ENCODE assay signal across 25 mouse cellular contexts in the genomic region with DNA sequence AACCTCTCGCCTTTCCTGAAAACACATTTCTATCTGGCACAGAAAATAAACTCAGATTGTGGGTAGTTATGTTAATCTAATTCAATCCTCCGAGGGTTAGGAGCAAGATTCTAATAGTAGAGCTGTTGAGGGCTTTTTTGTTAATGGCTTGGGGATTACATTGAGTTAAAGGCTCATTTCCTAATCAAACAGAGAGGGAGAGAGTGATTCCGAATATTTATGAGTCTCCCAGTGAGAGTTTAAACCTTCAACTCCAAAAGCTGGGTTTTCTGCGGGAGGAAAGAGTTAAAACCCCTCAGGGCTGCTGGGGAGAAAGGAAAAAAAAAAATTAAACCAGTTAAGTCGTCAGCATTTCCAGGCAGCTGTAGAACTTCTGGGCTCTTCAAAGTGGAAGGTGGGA. TPM values are rescaled to one million over a fixed set of nuclear protein-coding genes. Genes with fewer than 3 reads are reported as not detected.
A peak's percentile ranks its signal among the peaks of the same experiment; 100 is the strongest.
DNase-seq lines count a peak whose midpoint lies in the region; ATAC-seq and TF ChIP-seq lines count a peak whose summit lies in the region.
"Had no signal": no experiment of that assay in that cellular context is flagged by ENCODE, and none has a peak within 500 bp of the region (broad histone marks: within the 10 kb centered on the region; RNA-seq: fewer than 3 reads in every experiment).

No protein-coding gene starts in this region.

- DNase-seq in forebrain, embryonic 14.5 days (ENCODE audit: low spot score) = peak; percentile 52
- no peak for DNase-seq in forebrain, embryonic 11.5 days (ENCODE audit: low spot score)
- no peak for DNase-seq in limb, embryonic 10.5 days (ENCODE audit: low spot score)
- peak; percentile 74 for DNase-seq in brain, embryonic 14.5 days (ENCODE audit: low read depth)
- DNase-seq: adrenal gland, adult 8-10 months; adrenal gland, postnatal 25 days; cerebellum, adult 2 months; cerebellum, adult 9-11 months; cerebellum, postnatal 25 days; gastrocnemius, postnatal 10 days; gastrocnemius, postnatal 36 days; heart, adult 2 months; heart, postnatal 14 days; heart, postnatal 4 days; kidney, adult 18-20 months had no signal

- no peak for TF ChIP-seq CTCF in brain, embryonic 14.5 days (IDR thresholded peaks at IDR 0.05; ENCODE audit: borderline replicate concordance, extremely low read depth, insufficient read depth, insufficient read length)

- 5% methylated on average over 5 of the region's 5 CpGs for whole genome bisulfite sequencing in forebrain, embryonic 14.5 days
- 5% methylated on average over 5 of the region's 5 CpGs for WGBS in forebrain, embryonic 11.5 days
- 5% methylated on average over 5 of the region's 5 CpGs for WGBS in limb, embryonic 12.5 days
- WGBS in limb, embryonic 10.5 days = 11% methylated on average over 5 of the region's 5 CpGs
- 7% methylated on average over 5 of the region's 5 CpGs for WGBS in limb, embryonic 13.5 days
- WGBS in intestine, embryonic 15.5 days = 17% methylated on average over 5 of the region's 5 CpGs

- H3K36me3 ChIP-seq in forebrain, embryonic 14.5 days (ENCODE audit: control insufficient read depth, insufficient read depth, low read length) = no peaks in the 10 kb centered on the region
- no peaks in the 10 kb centered on the region for H3K36me3 ChIP-seq in forebrain, embryonic 11.5 days (ENCODE audit: control insufficient read depth, insufficient read depth, low read length)
- no peaks in the 10 kb centered on the region for H3K36me3 ChIP-seq in limb, embryonic 12.5 days
- no peaks in the 10 kb centered on the region for H3K36me3 ChIP-seq in limb, embryonic 10.5 days
- no peaks in the 10 kb centered on the region for H3K36me3 ChIP-seq in limb, embryonic 13.5 days
- H3K36me3 ChIP-seq in intestine, embryonic 15.5 days = no peaks in the 10 kb centered on the region
- H3K36me3 ChIP-seq: embryonic facial prominence, embryonic 12.5 days; embryonic facial prominence, embryonic 15.5 days; heart, embryonic 10.5 days; heart, embryonic 13.5 days had no signal

- no peak for ATAC-seq in forebrain, embryonic 14.5 days
- ATAC-seq in forebrain, embryonic 11.5 days (replicated peaks; ENCODE audit: low FRiP score) = no peak
- ATAC-seq in limb, embryonic 12.5 days (ENCODE audit: insufficient number of reproducible peaks, insufficient read depth, low FRiP score, low TSS enrichment, low read depth) = no peak
- ATAC-seq in limb, embryonic 13.5 days (ENCODE audit: low FRiP score, low read depth) = no peak
- no peak for ATAC-seq in intestine, embryonic 15.5 days
- ATAC-seq: activated CD4-positive, CD25-positive, alpha-beta regulatory T cell, adult 4 months; intestine, embryonic 16.5 days had no signal

- no peak overlapping the region for H3K9ac ChIP-seq in forebrain, embryonic 14.5 days (ENCODE audit: low read length)
- no peak overlapping the region for H3K9ac ChIP-seq in forebrain, embryonic 11.5 days (ENCODE audit: low read length)
- H3K9ac ChIP-seq in limb, embryonic 12.5 days (replicated peaks) = no peak overlapping the region
- H3K9ac ChIP-seq in limb, embryonic 13.5 days = no peak overlapping the region
- H3K9ac ChIP-seq in intestine, embryonic 15.5 days = no peak overlapping the region
- H3K9ac ChIP-seq: embryonic facial prominence, embryonic 12.5 days; embryonic facial prominence, embryonic 15.5 days; heart, embryonic 13.5 days; hindbrain, embryonic 14.5 days had no signal

- no peak for TF ChIP-seq POLR2A in brain, embryonic 14.5 days (IDR thresholded peaks at IDR 0.05; ENCODE audit: borderline replicate concordance, extremely low read depth, insufficient read depth, insufficient read length, poor library complexity, severe bottlenecking)

- no peak overlapping the region for H3K27ac ChIP-seq in forebrain, embryonic 14.5 days (ENCODE audit: low read depth, low read length)
- H3K27ac ChIP-seq in forebrain, embryonic 11.5 days (ENCODE audit: low read depth, low read length) = no peak overlapping the region
- peak overlapping the region; percentile 35; the same call in 1 of the 2 replicates for H3K27ac ChIP-seq in limb, embryonic 12.5 days
- no peak overlapping the region for H3K27ac ChIP-seq in limb, embryonic 10.5 days
- H3K27ac ChIP-seq in limb, embryonic 13.5 days = no peak overlapping the region; the same call in 1 of the 2 replicates
- H3K27ac ChIP-seq in intestine, embryonic 15.5 days = no peak overlapping the region
- H3K27ac ChIP-seq: embryonic facial prominence, embryonic 12.5 days; embryonic facial prominence, embryonic 15.5 days; heart, adult 2 months had no signal

- no peaks in the 10 kb centered on the region for H3K27me3 ChIP-seq in forebrain, embryonic 14.5 days (replicated peaks; ENCODE audit: control insufficient read depth, insufficient read depth, low read length)
- H3K27me3 ChIP-seq in forebrain, embryonic 11.5 days (ENCODE audit: control insufficient read depth, insufficient read depth, low read length) = peaks cover 2% of the 10 kb centered on the region; the same call in 1 of the 2 replicates
- H3K27me3 ChIP-seq in limb, embryonic 12.5 days = peaks cover 37% of the 10 kb centered on the region
- peaks cover 70% of the 10 kb centered on the region for H3K27me3 ChIP-seq in limb, embryonic 10.5 days (ENCODE audit: low read depth, poor library complexity, severe bottlenecking)
- H3K27me3 ChIP-seq in limb, embryonic 13.5 days = peaks cover 25% of the 10 kb centered on the region; the same call in 1 of the 2 replicates
- H3K27me3 ChIP-seq in intestine, embryonic 15.5 days (replicated peaks) = no peaks in the 10 kb centered on the region; the same call in none of the 2 replicates

- peaks cover 26% of the 10 kb centered on the region for H3K4me1 ChIP-seq in forebrain, embryonic 14.5 days (ENCODE audit: control insufficient read depth, insufficient read depth, low read length)
- H3K4me1 ChIP-seq in forebrain, embryonic 11.5 days (replicated peaks; ENCODE audit: control insufficient read depth, insufficient read depth, low read length) = peaks cover 17% of the 10 kb centered on the region
- H3K4me1 ChIP-seq in limb, embryonic 12.5 days (replicated peaks) = peaks cover 55% of the 10 kb centered on the region
- H3K4me1 ChIP-seq in limb, embryonic 10.5 days = peaks cover 45% of the 10 kb centered on the region
- H3K4me1 ChIP-seq in limb, embryonic 13.5 days = peaks cover 54% of the 10 kb centered on the region
- H3K4me1 ChIP-seq in intestine, embryonic 15.5 days (replicated peaks) = 0 out of 2 replicates have a peak, but pooled peaks cover 8% of the 10 kb centered on the region

- no peak overlapping the region for H3K4me2 ChIP-seq in forebrain, embryonic 14.5 days (ENCODE audit: low read length)
- no peak overlapping the region for H3K4me2 ChIP-seq in forebrain, embryonic 11.5 days (ENCODE audit: low read depth, low read length, severe bottlenecking)
- peak overlapping the region; percentile 30; the same call in 1 of the 2 replicates for H3K4me2 ChIP-seq in limb, embryonic 12.5 days
- peak overlapping the region; percentile 32; the same call in 1 of the 2 replicates for H3K4me2 ChIP-seq in limb, embryonic 13.5 days (replicated peaks)
- no peak overlapping the region for H3K4me2 ChIP-seq in intestine, embryonic 15.5 days (replicated peaks)
- H3K4me2 ChIP-seq: embryonic facial prominence, embryonic 15.5 days; heart, embryonic 13.5 days; hindbrain, embryonic 14.5 days had no signal

- no peak overlapping the region for H3K4me3 ChIP-seq in forebrain, embryonic 14.5 days (ENCODE audit: low read depth, low read length)
- no peak overlapping the region for H3K4me3 ChIP-seq in forebrain, embryonic 11.5 days (ENCODE audit: low read depth, low read length)
- no peak overlapping the region for H3K4me3 ChIP-seq in limb, embryonic 12.5 days (replicated peaks)
- H3K4me3 ChIP-seq in limb, embryonic 10.5 days = no peak overlapping the region
- no peak overlapping the region for H3K4me3 ChIP-seq in limb, embryonic 13.5 days
- no peak overlapping the region for H3K4me3 ChIP-seq in intestine, embryonic 15.5 days (replicated peaks)
- H3K4me3 ChIP-seq: embryonic facial prominence, embryonic 12.5 days; embryonic facial prominence, embryonic 15.5 days; heart, adult 2 months; heart, embryonic 10.5 days; heart, embryonic 13.5 days had no signal

- no peaks in the 10 kb centered on the region for H3K9me3 ChIP-seq in forebrain, embryonic 14.5 days (replicated peaks; ENCODE audit: control insufficient read depth, low read length)
- H3K9me3 ChIP-seq in forebrain, embryonic 11.5 days (ENCODE audit: control insufficient read depth, low read length) = no peaks in the 10 kb centered on the region
- H3K9me3 ChIP-seq in limb, embryonic 12.5 days = no peaks in the 10 kb centered on the region
- H3K9me3 ChIP-seq in limb, embryonic 10.5 days (replicated peaks) = no peaks in the 10 kb centered on the region
- H3K9me3 ChIP-seq in limb, embryonic 13.5 days = no peaks in the 10 kb centered on the region
- no peaks in the 10 kb centered on the region for H3K9me3 ChIP-seq in intestine, embryonic 15.5 days
- H3K9me3 ChIP-seq: embryonic facial prominence, embryonic 12.5 days; embryonic facial prominence, embryonic 15.5 days; heart, embryonic 10.5 days; heart, embryonic 13.5 days had no signal

RNA-seq across cellular contexts. Expression of a gene that starts 3.8 kb away (rescaled TPM):
- polyA plus RNA-seq in forebrain, embryonic 14.5 days (2014; fragmentation: Nextera tagmentation; extraction: Ambion mirVana) = 0.32 and 0.43 TPM in 2 replicates
- 0.13 TPM in 1 of 2 replicates, not detected in the other for polyA plus RNA-seq in forebrain, embryonic 11.5 days (2014; fragmentation: Nextera tagmentation; extraction: Ambion mirVana)
- polyA plus RNA-seq in limb, embryonic 12.5 days (2016; fragmentation: Nextera tagmentation; extraction: Ambion mirVana) = 0.73 and 0.74 TPM in 2 replicates
- 0.06 and 0.15 TPM in 2 replicates for polyA plus RNA-seq in limb, embryonic 10.5 days (2016; fragmentation: Nextera tagmentation; extraction: Ambion mirVana)
- 5.7 and 12.3 TPM in 2 replicates for polyA plus RNA-seq in brain, embryonic 14.5 days (2012; rRNA removed)
- 0.74 and 0.79 TPM in 2 replicates for polyA plus RNA-seq in limb, embryonic 13.5 days (2015; fragmentation: Nextera tagmentation; extraction: Ambion mirVana)
- polyA plus RNA-seq in intestine, embryonic 15.5 days (2015; fragmentation: Nextera tagmentation; extraction: Ambion mirVana) = 0.27 and 0.39 TPM in 2 replicates
- polyA plus RNA-seq: activated CD4-positive, CD25-positive, alpha-beta regulatory T cell, adult 4 months had no signal

Comparison
In these comparisons a context has a peak if more than half of its experiments do, and no peak if none do; other contexts are left out.
1. DNase-seq: peak in forebrain, embryonic 14.5 days (single experiment) and brain, embryonic 14.5 days (single experiment); none in forebrain, embryonic 11.5 days (single experiment) and limb, embryonic 10.5 days (single experiment).
2. H3K4me2 ChIP-seq: peak in limb, embryonic 12.5 days (single experiment) and limb, embryonic 13.5 days (single experiment); none in forebrain, embryonic 14.5 days (single experiment), forebrain, embryonic 11.5 days (single experiment) and intestine, embryonic 15.5 days (single experiment).